Mouse (Mus musculus): Measurements from ENCODE around the gene Pmepa1.

Pmepa1 gene

DNA sequence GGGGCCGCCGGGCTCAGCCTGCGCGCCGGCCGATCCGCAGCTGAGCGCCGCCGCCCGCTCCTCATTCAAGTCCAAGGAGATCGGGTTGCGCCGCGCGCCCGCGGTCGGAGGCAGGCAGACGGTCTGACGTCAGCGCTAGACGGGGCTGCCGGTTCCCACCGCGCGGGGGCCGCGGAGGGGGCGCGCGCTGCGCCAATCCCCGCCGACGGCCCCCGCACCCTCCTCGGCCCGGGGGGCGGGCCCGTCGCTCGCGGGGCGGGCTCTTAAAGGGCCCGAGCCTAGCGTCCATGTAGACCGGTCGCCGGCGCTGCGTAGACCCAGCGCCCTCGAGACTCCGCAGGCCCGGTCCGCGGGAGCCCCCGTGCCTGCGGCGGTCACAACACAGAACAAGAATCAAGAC, at the start of gene Pmepa1:
Gene Pmepa1, minus strand, starts transcription at position 125 of the 400 bp plus-strand sequence.
- DNase-seq (ENCODE audit: low read depth, low spot score): no peak

DNA sequence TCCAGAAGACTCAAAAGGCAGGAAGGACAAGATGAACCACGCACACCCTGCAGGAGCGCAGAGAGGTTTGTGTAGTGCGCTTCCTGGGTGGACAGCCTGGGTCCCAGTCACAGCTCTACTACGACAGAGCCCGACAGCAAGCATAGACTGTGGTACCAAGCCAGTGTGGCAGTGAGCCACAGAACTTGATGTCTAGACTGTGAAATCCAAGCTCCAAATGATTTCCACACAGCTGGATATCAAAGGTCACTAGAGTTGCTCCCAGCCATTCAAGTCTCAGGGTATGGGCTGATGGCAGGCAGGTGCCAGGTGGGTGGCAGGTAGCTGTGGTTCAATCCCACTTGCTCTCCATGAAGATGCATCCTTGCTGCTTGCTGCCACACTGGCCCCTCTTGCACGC, 45.4 kb upstream of the Pmepa1 start:
- no peak for DNase-seq (ENCODE audit: low read depth, low spot score)

DNA sequence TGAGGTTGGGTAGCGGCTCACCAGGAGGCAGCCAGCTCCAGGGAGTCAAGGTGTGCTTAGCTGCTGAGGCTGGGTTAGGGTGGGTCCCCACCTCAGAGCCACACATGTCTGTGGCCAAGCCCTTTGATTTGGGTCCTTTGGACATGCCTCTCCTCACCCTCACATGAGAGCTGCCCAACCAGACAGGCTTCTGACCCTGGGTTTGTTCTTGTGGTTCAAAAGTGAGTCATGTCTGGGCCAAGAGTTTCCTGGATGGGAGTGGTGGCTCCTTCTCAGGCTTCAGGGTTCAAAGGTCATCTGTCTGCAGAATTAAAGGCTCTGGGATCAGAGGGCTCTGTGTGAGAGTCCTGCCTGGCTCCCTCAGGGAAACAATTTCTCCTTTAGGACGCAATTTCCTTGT, 44.9 kb upstream of the Pmepa1 start:
- DNase-seq (ENCODE audit: low read depth, low spot score): no peak

DNA sequence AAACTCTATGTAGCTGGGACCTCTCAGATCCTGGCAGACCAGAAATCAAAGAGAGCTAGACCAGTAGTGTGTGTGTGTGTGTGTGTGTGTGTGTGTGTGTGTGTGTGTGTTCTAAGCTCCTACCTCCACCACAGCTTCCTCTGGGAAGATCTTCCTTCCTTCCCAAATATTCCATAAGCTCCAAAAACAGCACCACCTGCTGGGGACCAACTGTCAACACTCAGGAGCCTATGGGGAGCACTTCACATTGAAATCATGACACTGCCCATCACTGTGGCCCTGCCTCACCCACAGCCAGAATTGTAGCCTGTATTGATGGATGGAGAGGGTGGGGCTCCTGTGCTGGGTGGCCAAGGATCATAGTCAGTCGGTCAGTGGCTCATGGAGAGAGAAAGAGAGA, 38.0 kb upstream of the Pmepa1 start:
- no peak for DNase-seq (ENCODE audit: low read depth, low spot score)

DNA sequence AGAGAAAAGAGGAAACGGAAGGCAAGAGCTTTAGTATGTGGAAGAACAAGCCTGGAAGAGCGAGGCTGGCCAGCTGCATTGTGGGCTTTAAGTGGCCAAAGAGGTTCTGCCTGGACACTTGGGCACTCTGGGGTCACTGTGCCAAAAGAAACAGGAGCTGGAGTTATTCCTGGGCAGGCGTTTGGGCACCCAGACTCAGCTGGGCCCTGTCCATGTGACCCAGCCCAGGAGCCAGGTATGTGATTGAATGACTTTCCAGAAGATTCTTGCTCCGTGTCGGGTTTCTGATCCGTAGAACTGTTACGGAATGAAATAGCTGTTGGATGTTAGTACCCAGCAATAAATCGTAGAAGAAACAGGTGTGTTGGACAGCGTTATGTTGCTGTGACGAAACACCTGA, 32.2 kb upstream of the Pmepa1 start:
- DNase-seq (ENCODE audit: low read depth, low spot score): no peak

DNA sequence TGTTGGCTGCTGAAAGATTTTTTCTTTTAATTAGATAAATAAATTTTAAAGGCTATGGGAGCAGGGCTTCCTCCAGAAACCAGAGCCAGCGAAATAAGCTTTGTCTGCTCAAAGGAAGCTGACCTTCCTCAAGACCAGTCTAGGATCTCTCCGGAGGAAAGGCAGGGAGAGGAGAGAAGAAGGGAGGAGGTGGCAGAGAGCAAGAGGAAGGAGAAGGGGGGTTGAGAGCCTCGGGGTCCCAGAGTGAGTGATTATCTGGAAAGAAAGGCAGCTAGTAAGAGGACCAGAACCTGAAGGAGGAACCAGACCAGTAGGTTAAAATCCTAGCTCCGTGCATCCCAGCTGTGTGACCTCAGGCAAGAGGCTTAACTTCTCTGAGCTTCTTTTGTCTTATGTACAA, 31.7 kb upstream of the Pmepa1 start:
- DNase-seq (ENCODE audit: low read depth, low spot score): no peak

DNA sequence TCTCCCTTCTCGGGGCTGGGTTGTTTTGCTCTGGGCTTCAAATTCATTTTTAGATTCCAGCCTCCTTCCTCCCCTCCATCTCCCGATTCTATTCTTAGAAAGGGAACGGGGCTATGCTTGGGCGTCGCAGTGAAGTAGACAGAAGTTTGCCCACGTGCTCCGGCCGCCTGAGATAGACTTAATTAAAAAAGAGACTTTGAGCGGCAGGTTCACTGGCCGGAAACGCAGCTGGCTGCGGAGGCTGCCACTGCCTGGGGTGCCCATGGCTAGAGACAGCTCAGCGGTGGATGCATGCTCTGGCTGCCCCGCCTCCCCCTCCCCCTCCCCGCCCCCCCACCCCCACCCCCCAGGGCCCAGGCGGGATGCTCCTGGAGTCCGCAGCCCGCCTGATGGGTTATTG, 31.2 kb upstream of the Pmepa1 start:
- no peak for DNase-seq (ENCODE audit: low read depth, low spot score)

DNA sequence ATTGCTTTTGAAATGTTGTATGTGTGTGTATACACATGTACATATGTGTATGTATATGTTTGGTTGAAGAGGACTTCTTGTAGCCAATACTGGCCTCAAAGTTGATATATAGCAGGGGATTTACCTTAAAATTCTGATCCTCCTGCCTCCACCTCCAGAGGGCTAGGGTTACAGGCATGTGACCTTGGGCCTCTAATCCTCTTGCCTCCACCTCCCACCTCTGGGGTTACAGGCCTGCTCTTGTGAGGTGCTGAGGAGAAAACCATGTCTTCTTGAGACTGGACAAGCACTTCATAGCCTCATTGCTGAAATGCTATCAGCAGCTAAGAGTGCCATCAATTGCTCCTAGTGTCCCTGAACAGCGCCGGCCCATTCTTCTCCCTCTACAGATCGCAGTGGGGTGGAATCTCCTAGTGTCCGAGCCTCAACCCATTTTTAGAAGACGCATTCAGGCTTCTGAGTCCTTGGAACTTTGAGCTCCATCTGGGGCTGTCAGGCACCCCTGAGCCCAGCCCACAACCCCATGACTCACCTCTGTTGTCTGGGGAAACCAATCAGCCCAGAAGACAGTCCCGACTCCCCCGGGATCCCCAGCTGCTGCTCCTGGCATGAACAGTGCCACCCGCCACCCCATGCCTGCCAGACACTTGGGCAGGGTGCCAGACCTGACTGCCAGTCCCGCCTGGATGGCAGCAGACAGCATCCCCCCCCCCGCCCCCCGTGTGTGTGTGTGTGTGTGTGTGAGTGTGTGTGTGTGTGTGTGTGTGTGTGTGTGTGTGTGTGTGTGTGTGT, 30.6 kb upstream of the Pmepa1 start:
- DNase-seq (ENCODE audit: low read depth, low spot score): no peak

DNA sequence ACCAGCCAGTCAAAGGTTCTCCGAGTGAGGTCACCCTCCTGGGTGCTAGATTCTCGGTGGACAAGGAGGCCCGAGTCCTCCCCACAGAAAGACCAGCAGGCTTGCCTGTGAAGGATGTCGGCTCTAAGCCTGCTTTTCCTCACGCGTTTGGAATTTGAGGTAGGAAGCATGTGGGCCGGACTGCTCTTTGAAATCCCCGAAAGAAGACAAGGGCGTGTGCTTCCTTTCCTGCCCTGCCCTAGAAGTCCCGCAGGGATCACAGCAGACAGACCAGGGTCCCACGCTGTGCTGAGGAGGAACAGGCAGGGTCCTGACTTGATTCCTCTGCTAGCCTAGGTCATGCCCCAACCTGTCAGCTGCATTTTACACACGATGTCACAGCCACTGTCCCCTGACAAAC, 28.7 kb upstream of the Pmepa1 start:
- DNase-seq (ENCODE audit: low read depth, low spot score): no peak

DNA sequence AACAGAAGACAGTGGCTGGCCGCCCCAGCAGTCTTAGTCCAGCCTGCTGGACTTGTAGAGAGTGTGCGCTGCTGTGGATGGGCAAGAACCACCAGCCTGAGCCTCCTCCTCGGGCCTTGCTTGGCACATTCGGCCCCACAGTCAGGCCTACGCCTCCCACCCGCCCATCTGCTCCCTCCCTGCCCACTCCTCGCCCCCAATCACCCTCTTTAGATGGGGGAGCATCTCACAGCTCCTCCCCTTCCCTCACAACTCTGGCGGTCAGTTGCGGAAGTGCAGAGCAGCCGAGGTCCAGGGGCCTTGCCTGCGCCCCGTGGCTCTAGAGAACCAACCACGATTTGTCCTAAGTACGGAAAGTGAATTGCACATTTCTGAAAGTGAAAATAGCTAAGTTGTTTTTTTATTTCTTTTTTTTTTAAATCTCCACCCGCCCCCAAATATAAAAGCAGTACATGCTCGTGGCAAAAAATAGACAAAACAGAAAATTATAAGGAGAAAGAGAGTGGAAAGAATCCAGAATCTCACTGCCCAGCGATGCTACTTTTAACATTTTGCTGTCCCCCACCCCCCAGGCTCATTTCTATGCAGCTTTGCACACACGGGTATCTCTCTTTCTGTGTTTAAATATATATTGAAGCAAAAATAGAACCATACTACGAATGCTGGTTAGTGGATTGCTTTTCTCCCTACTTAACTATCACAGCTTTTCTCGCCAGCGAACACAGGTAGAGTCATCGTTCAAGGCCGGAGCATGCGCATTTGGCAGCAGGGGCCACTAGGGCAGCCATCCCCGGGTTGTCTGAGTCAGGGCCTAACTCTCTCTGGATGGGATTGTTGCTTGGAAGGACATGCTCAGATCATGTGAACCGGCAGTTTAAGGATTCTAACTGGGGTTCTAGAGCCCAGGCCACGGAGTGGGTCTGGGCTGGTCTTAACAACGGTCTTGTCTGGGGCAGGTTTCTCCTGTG, 24.6 kb upstream of the Pmepa1 start:
- DNase-seq (ENCODE audit: low read depth, low spot score): no peak

DNA sequence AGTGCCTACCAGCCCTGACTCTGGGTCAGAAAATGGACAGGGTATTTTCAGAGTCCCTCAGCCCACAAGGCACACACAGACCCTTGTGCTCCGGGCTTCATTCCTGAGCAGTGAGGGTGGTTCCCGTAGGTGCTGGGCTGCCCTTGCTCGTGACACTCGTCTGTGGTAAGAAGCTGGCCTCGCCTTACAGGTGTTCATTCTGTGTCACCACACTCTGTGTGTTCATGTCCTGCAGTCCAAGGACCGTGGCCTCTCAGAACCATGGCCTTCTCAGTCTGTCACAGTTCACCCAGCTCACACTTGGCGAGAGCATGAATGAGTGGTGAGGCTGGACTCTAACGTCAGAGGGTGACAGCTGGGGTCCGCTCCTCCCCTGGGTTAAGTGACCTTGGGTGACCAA, 20.1 kb upstream of the Pmepa1 start:
- no peak for DNase-seq (ENCODE audit: low read depth, low spot score)

DNA sequence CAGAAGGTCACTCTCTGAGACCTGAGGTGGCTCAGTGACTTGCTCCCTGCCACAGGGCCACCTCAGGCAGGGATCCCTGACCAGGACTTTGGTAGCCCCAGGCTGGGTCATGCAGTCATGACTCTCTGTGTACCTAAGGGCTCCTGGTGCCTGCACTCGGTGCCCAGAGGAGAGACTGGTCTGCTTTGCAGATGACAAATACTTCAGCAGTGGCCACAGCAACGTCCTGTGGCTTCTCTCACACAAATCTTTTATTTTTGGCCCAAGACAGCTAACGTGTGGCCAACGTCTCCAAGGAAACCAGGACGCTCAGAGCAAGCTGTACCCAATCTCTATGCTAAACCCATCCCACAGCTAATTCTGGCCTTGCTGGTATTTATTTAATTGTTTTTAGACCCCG, 16.7 kb upstream of the Pmepa1 start:
- DNase-seq (ENCODE audit: low read depth, low spot score): no peak

DNA sequence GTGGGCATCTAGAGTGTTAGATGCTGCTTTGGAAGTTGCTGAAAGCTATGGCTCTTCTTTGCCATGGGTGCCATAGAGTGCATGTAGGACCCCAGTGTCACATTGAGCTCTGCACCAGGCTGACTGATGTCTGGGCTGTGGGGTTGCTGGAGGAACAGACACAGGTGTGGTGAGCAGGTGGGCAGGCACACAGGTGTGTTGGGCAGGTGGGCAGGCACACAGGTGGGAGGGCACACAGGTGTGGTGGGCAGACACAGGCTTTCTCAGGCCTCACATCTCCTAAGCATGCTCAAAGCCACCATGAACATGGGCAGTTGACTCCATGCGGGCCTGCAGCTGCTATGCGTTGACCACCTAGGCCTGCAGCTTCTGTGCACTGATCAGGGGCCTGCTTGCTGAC, 16.2 kb upstream of the Pmepa1 start:
- DNase-seq (ENCODE audit: low read depth, low spot score): no peak

DNA sequence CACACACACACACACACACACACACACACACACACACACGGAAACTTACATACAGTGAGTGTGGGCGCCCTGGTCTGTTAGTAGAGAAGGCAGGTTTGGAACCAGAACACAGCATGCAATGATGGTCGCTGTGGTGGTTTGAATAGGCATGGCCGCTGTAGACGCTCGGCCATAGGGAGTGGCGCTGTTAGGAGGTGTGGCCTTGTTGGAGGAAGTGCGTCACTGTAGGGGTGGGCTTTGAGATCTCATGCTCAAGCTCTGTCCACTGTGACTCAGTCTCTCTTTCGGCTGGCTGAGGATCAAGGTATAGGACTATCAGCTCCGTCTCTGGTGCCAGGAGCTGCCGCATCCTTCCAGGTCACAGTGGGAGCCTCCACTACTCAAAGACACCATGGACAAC, 14.6 kb upstream of the Pmepa1 start:
- DNase-seq (ENCODE audit: low read depth, low spot score): no peak

DNA sequence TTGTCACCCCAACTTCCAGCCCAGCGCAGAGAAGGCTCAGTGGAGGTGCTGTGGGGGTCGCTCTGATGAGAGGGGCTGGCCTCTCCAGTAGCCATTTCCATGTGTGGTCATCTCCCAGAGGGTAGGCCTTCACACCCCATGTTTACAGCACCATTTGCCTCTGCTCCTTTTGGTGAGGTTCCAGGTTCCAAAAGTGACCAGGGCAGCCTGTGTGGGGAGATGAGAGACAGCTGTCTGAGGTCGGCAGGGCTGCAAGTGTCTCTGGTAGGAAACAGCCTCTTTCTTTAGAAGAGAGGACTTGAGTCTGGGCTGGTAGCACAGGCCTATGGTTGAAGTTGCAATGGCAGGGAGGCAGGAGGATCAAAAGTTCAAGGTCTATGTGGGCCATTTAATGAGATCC, 13.6 kb upstream of the Pmepa1 start:
- no peak for DNase-seq (ENCODE audit: low read depth, low spot score)

DNA sequence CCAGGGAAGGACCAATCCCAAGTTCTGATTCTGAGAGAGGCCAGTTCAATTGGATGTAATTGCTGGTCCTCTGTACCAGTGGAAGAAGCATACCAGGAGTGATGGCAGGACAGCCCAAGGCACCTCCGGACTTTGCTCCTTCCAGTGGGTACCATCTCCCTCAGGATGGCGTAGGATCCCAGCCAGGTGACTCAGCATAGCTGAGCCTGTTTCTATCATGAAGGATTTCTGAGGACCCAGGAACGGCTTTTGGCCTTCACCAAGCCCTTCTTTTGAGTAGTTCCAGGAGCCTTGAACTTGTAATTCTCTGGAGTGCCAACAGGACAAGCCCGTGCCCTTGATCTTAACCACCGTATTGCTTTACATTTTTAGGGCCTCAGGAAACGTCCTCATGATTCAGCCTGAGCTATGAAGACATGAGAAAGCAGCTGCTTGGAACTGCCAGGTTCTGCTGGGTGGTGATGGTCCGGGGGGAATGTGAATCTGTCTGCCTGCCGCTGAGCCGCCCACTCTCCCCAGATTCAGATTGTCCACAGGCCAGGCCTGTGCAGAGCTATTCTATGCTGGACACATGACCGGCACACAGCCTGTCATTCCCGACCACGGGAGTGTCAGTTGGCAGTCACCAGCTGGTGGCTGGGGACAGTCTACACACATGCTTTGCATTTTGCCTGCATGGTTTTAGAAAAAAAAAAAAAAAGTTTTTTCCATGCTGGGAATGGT, 9.6 kb upstream of the Pmepa1 start:
- no peak for DNase-seq (ENCODE audit: low read depth, low spot score)

DNA sequence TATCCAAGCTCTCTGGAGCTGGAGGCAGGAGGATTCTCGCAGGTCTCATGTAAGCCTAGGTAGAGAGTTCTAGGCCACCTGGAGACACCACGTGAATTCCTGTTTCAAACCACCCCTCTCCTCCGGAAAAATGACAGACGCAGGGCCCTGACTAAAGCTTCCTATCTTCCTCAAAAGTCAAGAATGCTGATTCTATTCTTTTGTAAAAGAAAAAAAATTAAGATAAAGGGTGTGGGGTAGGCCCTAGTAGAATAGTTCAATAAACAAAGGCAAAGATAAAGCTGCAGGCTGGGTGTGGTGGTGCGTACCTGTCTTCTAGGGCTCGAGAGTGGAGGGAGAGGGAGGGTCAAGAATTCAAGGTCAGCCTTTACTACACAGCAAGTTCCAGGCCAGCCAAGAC, 8.4 kb upstream of the Pmepa1 start:
- no peak for DNase-seq (ENCODE audit: low read depth, low spot score)

DNA sequence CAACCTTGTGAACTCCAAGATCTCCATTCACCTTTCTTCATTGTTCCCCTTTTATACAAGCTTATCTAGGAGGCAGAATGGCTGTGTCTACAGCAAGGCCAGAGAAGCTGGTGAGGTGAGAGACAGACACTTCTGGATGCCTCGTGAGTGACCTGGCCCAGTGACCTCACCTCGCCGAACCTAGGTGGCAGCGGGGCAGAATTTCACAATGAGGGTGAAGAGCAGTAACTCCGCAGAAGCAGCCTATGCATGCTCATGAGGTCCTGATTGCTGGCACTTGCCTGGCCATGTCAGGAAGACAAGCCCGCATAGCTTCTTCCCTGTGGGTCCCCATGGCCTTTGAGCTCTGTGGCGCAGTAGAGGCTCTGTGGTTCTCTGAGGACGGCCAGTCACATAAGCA, 5.9 kb upstream of the Pmepa1 start:
- no peak for DNase-seq (ENCODE audit: low read depth, low spot score)

DNA sequence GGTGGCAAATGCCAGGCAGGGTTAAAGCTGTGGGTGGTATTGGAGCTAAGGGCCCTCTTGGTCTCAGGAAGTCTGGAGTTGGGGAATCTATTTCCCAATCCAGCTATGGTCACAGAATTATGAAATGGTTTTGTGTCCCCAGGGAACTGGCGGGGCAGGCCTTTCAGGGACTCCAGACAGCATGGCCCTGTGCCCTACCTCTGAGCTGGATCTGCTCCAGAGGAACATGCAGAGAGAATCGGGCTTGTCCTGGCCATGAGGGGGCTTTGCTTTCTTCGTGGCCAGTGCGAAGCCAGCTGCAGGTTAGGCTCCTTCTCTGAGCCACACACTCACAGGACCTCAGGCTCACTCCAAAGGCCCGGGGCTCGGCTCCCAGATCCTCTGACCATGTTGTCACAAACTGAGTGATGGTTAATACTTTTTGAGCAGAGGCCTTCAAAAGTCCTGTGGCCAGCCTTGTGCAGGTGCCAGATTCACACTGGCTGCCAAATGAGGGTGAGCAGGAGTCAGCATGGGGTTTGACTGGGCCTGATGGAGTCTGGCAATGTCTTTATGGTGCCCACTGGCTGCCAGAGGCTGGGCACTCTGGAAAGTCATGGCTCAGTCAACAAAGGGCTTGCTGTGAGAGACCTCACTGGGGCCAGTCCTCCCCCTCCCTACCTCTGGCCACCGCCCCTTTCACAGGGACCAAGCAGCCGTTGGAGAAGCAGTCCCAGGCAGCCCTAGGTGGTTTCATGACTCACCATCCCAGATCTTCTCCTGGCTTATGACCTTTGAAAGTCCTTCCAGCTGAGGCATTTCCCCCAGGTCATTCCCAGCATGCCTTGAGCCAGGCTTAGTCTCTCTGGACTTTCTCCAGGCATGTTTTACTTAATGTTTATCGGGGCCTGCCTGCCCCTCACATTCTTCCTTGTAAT, 4.9 kb upstream of the Pmepa1 start:
- no peak for DNase-seq (ENCODE audit: low read depth, low spot score)

DNA sequence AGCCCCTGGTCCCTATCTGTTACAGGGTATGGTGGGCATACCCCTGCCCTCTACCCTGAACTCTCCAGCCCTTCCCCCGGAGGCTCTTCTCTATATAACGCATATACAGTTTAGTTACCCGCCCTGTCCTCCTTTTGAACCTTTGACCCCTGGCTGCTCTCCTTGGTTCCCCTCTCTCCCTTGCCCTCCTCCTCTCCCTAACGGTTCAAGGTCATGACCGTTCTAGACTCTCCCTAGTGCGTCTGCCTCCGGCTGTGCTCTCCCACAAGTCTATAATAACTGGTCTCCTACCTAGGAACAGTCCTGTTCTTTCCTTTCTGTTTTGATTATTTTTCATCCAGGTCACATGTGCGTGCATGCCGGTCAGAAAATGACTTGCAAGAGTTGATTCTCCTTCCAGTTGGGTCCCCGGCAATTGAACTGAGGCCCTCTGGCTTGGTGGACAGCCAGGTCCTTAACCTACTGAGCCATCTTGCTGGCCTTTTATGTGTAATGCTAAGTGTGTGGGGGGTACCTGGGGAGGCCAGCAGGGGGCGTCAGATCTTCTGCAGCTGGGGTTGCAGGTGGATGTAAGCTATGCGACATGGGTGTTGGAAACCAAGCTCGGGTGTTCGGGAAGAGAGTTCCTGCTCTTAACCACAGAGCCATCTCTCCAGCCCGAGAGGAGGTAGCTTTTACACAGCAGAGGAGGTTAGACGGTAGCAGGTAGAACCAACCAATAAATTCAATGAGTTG, 2.7 kb upstream of the Pmepa1 start:
- no peak for DNase-seq (ENCODE audit: low read depth, low spot score)

Measured in c-Kit-negative CD71-positive TER-119-positive erythroid progenitor cells, embryonic 14.5 days (primary cell).